Mouse (Mus musculus) E14TG2a.4 (cell line): ENCODE measurements around the gene Ryr3.

Experiments
- CTCF ChIP-seq: conservative IDR thresholded peaks from 2 replicates; pipeline ENCODE4 v1.5.1; 2014; ENCODE audit warnings: low read length
- POU5F1 ChIP-seq: IDR thresholded peaks from 2 replicates; pipeline ENCODE4 v1.6.1; 2014; ENCODE audit warnings: low read length, borderline replicate concordance

GRCm38 (mm10) chr2:112669461-112669860, 547.4 kb downstream of the Ryr3 start:
- TF ChIP-seq CTCF (no peak), POU5F1 (no peak)
